Mouse (Mus musculus): ENCODE results near the gene Il22ra2.

DNA sequence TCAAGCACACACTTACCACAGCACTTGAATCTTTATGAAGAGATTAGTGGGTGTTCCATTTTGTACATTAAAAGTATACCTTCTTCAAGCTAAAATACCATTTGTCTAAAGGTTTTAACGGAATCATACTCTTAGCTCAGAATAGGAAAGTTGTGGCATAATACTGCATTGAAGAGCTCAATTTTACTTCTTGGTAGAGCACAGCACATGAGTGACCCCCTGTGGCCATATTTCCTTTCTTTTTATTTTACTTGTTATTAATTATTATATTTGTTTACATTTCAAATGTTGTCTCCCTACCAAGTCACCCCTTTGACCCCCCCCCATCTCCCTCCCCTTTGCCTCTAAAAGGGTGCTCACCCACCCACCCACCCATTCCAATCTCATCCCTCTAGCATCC is 51.3 kb downstream of the Il22ra2 start:
- TF ChIP-seq POLR2A (IDR thresholded peaks at IDR 0.05; ENCODE audit: borderline replicate concordance, control insufficient read depth, low read depth, low read length) (no peak), CTCF (IDR thresholded peaks at IDR 0.05; ENCODE audit: control insufficient read depth, insufficient read depth, low read length) (no peak)
